ENCODE assay signal across 8 mouse cellular contexts in the genomic region with DNA sequence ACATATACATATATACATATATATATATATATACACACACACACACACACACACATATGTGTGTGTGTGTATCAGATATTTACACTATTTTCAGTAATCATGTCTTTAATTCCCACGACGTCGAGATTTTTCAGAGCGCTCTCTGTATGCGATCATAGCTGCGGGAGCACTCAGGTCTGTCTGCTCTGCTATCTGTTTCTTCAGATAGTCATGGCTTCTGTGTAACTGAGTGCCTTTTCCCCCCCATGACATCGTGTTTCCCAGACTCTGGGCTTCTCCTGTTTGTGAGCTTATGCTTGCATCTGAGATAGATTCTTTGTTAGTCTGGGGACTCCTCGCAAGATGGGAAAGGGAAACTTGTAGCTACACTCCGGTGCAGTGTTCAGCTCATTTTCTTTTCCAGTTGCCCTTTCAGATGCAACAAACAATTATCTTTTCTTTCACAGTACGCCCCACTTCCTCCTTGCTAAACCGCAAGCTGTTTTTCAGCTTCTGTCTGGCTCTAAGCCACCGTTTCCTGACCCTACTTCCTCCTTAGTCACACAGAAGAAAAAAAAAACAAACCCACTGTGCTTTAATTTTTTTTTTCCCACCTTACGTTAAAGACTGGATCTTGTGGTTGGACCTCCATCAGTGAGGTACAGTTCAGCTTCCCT. TPM values are rescaled to one million over a fixed set of nuclear protein-coding genes. Genes with fewer than 3 reads are reported as not detected.
DNase-seq lines count a peak whose midpoint lies in the region; TF ChIP-seq lines count a peak whose summit lies in the region.

No protein-coding gene starts in this region.

- no peaks in the 10 kb centered on the region for H3K27me3 ChIP-seq in kidney, adult 2 months (replicated peaks; ENCODE audit: control insufficient read depth, insufficient read depth, low read length)

- WGBS in kidney, adult 2 months: 44% methylated on average over 13 of the region's 13 CpGs

- H3K4me1 ChIP-seq in kidney, adult 2 months (ENCODE audit: control insufficient read depth, insufficient read depth, low read length): no peaks in the 10 kb centered on the region

- no peaks in the 10 kb centered on the region for H3K36me3 ChIP-seq in kidney, adult 2 months (ENCODE audit: control insufficient read depth, insufficient read depth, low read length)

- TF ChIP-seq CTCF in gastrocnemius, adult 2 months (IDR thresholded peaks at IDR 0.05): no peak
- no peak for TF ChIP-seq CTCF in kidney, adult 2 months (conservative IDR thresholded peaks at IDR 0.05; ENCODE audit: insufficient read depth, insufficient read length, low read depth, low read length)

- DNase-seq in gastrocnemius, adult 2 months: peak; percentile 45
- no peak for DNase-seq in gastrocnemius, postnatal 36 days
- DNase-seq in gastrocnemius, postnatal 14 days: peak; percentile 43
- DNase-seq in kidney, adult 2 months: peak; percentile 89
- DNase-seq in lung, postnatal 25 days (ENCODE audit: low spot score): peak; percentile 86
- DNase-seq in thymus, postnatal 0 days (ENCODE audit: low spot score): peak; percentile 90
- no peak for DNase-seq in right cerebral cortex, postnatal 36 days (ENCODE audit: low spot score in 2 of 2)
- DNase-seq in retina, embryonic 14.5 days (ENCODE audit: low spot score): no peak

- H3K4me3 ChIP-seq in gastrocnemius, adult 2 months: peak overlapping the region; percentile 25
- H3K4me3 ChIP-seq in kidney, adult 2 months (ENCODE audit: insufficient read depth, low read depth, low read length): no peak overlapping the region

- intact Hi-C loops in gastrocnemius, adult 2 months (cut with DNase I): no loop called here
- intact Hi-C loops in gastrocnemius, postnatal 36 days (cut with DNase I): no loop called here
- intact Hi-C loops in gastrocnemius, postnatal 14 days (cut with DNase I; ENCODE audit: low total_unique reads): no loop called here

- H3K27ac ChIP-seq in gastrocnemius, adult 2 months: peak overlapping the region; percentile 79
- H3K27ac ChIP-seq in kidney, adult 2 months (ENCODE audit: insufficient read depth, low read depth, low read length): peak overlapping the region; percentile 58

- no peak for TF ChIP-seq POLR2A in kidney, adult 2 months (IDR thresholded peaks at IDR 0.05; ENCODE audit: low read depth, low read length)

RNA-seq across cellular contexts. Expression of a gene that starts 10.5 kb away (rescaled TPM):
- total RNA-seq in gastrocnemius, adult 2 months (2021): under 1 TPM; 0.41 to 0.59 TPM
- under 1 TPM; 0.31 to 0.72 TPM for total RNA-seq in gastrocnemius, postnatal 36 days (2021)
- 1 to 10 TPM in 1 of 2 experiments, under 1 TPM in 1; 0.58 to 1.1 TPM for total RNA-seq in gastrocnemius, postnatal 14 days (2021)
- polyA plus RNA-seq in kidney, adult 2 months (2012; rRNA removed): 7.4 and 9.9 TPM in 2 replicates
- polyA plus RNA-seq in thymus, postnatal 0 days (2015; fragmentation: Nextera tagmentation; extraction: Ambion mirVana): 3.8 and 4.4 TPM in 2 replicates

RNA-seq across cellular contexts. Expression of a gene that starts 19.4 kb away (rescaled TPM):
- 10 to 100 TPM; 27.6 to 29.1 TPM for total RNA-seq in gastrocnemius, adult 2 months (2021)
- total RNA-seq in gastrocnemius, postnatal 36 days (2021): 10 to 100 TPM; 18.2 to 24.1 TPM
- 10 to 100 TPM; 19.5 to 20.3 TPM for total RNA-seq in gastrocnemius, postnatal 14 days (2021)
- polyA plus RNA-seq in kidney, adult 2 months (2012; rRNA removed): 12.6 and 15.3 TPM in 2 replicates
- 43.9 and 46.5 TPM in 2 replicates for polyA plus RNA-seq in thymus, postnatal 0 days (2015; fragmentation: Nextera tagmentation; extraction: Ambion mirVana)

RNA-seq across cellular contexts. Expression of a gene that starts 43.6 kb away (rescaled TPM):
- total RNA-seq in gastrocnemius, adult 2 months (2021): 10 to 100 TPM in 1 of 2 experiments, 1 to 10 TPM in 1; 7.0 to 18.6 TPM
- total RNA-seq in gastrocnemius, postnatal 36 days (2021): 10 to 100 TPM; 10.7 to 11.8 TPM
- total RNA-seq in gastrocnemius, postnatal 14 days (2021): 10 to 100 TPM in 1 of 2 experiments, 1 to 10 TPM in 1; 7.8 to 12.0 TPM
- polyA plus RNA-seq in kidney, adult 2 months (2012; rRNA removed): 3.3 and 4.5 TPM in 2 replicates
- 34.9 and 35.4 TPM in 2 replicates for polyA plus RNA-seq in thymus, postnatal 0 days (2015; fragmentation: Nextera tagmentation; extraction: Ambion mirVana)

Comparison
In these comparisons a context has a peak if more than half of its experiments do, and no peak if none do; other contexts are left out.
1. DNase-seq: peak in gastrocnemius, adult 2 months (single experiment), gastrocnemius, postnatal 14 days (single experiment), kidney, adult 2 months (single experiment), lung, postnatal 25 days (single experiment) and thymus, postnatal 0 days (single experiment); none in gastrocnemius, postnatal 36 days (0 of 2), right cerebral cortex, postnatal 36 days (0 of 2) and retina, embryonic 14.5 days (single experiment).